Mouse (Mus musculus): ENCODE results near the gene Gpr50.

- TF ChIP-seq GATA1 (IDR thresholded peaks at IDR 0.05; ENCODE audit: borderline replicate concordance, low read length) (no peak), CTCF (IDR thresholded peaks at IDR 0.05; ENCODE audit: low read depth, low read length) (no peak), TAL1 (conservative IDR thresholded peaks at IDR 0.05; ENCODE audit: low read depth, low read length) (no peak), POLR2AphosphoS5 (IDR thresholded peaks at IDR 0.05; ENCODE audit: insufficient replicate concordance, low read depth, low read length) (no peak), GATA2 (IDR thresholded peaks at IDR 0.05; ENCODE audit: borderline replicate concordance, low read depth, low read length) (no peak)
These were observed 15.0 kb upstream of the Gpr50 start for GRCm38 (mm10) chrX:71648434-71648833.

Data from G1E (cell line).